Mouse (Mus musculus) liver, postnatal 0 days (tissue): Measurements from ENCODE around the gene Colq.

Experiments
- CTCF ChIP-seq: sonication (generic); IDR thresholded peaks from 2 replicates; pipeline ENCODE4 v1.5.1; 2016; ENCODE audit warnings: antibody characterized with exemption, low read depth
- EP300 ChIP-seq: IDR thresholded peaks from 2 replicates; pipeline ENCODE4 v1.6.1; 2016; ENCODE audit warnings: antibody characterized with exemption, low read depth, mild to moderate bottlenecking

DNA sequence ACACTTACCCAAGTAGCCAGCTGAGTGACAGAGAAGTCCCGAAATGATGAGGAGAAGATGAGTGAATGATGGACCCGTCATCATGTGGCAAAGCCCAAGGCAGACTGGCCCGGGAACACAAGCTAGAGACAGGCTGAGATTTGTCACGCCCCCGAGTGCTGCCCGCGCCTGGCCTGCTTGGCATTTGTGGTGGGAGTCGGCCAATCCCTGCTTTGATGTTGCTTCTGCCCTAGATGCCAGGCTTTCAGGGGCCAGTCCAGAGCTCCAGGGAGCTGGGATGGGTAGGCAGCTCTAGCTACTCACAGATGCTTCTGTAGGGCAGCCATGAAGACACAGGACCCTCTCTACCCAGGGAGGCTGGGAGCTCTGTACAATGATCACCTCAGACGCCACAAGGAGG is 33.4 kb downstream of the Colq start:
- TF ChIP-seq CTCF = no peak
- TF ChIP-seq EP300 = no peak
